Mouse (Mus musculus): Measurements from ENCODE around the gene Ccdc189. TPM values are rescaled to one million over a fixed set of nuclear protein-coding genes. Genes with fewer than 3 reads are reported as not detected.

Ccdc189 gene
- total RNA-seq, 2 experiments from 2014 or later = 1.8 to 4.5 TPM

DNA sequence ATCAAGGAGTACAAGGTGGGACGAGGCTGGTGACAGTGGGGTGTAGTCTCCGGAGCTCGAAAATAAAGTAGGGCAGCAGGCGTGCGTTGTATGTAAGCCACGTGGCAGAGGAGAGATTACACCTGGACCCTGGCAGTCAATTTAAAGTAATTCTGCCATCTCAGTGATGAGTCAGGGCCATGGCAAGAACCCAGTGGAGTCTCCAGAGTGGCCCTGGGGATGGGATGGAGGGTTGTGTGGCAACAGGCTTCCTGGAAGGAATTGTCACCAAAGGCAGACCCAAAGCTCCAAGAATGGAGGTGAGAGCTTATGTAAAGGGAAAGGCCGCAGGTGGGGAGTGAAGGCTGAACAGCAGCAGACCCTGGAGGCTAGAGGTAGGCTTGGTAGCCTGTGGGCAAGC lies 12.2 kb upstream of the Ccdc189 start:
- intact Hi-C loops (cut with DNase I; ENCODE audit: low total_unique reads) = no loop called here
- no peak for DNase-seq

DNA sequence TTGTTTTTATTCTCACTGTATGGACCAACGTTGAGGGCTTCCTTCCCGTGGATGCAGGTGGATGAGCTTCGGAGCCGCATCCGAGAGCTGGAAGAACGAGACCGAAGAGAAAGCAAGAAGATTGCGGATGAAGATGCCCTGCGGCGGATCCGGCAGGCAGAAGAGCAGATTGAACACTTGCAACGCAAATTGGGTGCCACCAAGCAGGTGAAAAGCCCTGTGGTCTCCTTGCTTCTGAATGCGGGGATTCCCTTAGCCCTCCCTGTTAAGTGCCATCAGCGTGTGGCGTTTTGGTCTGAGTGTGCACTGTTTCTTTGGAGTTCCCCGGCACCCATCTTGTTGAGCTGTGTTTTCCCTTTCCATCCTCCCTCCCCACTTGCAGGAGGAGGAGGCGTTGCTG lies 8.4 kb upstream of the Ccdc189 start:
- no peak for DNase-seq
- intact Hi-C loops (cut with DNase I; ENCODE audit: low total_unique reads) = no loop called here

DNA sequence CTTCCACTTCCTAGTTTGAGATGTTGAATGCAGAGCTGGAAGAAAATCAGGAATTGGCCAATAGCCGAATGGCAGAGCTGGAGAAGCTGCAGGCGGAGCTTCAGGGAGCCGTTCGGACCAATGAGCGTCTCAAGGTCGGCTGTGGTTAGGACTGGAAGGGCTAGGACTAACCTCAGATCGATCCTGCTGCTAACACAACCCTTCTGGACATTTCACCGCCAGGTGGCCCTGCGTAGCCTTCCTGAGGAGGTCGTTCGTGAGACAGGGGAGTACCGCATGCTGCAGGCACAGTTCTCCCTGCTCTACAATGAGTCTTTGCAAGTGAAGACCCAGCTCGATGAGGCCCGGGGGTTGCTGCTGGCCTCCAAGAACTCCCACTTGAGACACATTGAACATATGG lies 4.2 kb upstream of the Ccdc189 start:
- DNase-seq = no peak
- intact Hi-C loops (cut with DNase I; ENCODE audit: low total_unique reads) = no loop called here

DNA sequence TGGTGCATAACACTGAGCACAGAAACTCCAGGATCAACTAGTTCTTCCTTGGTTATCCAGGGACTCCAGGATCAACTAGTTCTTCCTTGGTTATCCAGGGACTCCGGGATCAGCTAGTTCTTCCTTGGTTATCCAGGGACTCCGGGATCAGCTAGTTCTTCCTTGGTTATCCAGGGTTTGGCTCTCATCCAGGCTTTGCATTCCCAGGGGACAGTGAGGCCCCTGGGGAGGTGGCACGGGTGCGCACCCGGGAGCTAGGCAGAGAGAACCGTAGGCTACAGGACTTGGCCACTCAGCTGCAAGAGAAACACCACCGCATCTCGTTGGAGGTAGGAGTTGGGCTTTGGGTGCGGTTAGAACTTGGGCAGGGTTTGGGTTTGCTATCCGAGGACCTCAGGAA lies 2.7 kb upstream of the Ccdc189 start:
- intact Hi-C loops (cut with DNase I; ENCODE audit: low total_unique reads) = no loop called here
- DNase-seq = no peak

DNA sequence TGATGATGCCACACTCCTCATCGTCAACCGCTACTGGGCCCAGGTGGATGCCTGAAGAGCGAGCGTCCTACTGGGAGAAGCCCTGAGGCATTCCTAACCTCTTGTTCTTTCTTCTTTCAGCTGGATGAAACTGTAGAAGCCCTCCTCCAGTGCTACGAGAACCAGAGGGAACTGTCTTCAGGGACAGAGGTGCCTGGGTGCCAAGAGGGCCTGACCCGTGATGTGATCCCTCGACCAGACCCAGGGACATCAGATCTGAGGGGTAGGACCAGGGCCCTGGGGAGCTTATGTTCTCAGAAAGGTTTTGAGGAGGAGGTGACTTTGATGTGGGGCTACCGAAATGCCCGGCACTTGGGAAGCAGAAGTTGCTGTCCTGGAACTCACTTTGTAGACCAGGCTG lies 1.2 kb upstream of the Ccdc189 start:
- no peak for DNase-seq
- intact Hi-C loops (cut with DNase I; ENCODE audit: low total_unique reads) = no loop called here

DNA sequence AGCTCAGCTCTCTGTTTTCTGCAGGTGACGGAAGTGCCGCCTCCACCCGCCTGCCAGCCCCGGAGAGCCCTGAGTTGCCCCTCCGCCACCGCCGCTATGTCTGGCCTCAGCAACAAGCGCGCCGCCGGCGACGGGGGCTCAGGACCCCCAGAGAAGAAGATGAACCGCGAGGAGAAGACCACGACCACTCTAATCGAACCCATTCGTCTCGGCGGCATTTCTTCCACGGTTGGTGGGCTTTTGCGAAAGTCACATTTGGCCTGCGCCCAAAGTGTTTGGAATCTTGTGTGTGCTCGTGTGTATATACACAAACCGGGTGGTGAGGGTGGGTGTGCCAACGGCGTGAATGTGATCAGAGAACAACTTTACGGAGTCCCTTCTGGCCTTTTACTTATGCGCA lies 506 bp upstream of the Ccdc189 start:
- DNase-seq = no peak
- intact Hi-C loops (cut with DNase I; ENCODE audit: low total_unique reads) = no loop called here

DNA sequence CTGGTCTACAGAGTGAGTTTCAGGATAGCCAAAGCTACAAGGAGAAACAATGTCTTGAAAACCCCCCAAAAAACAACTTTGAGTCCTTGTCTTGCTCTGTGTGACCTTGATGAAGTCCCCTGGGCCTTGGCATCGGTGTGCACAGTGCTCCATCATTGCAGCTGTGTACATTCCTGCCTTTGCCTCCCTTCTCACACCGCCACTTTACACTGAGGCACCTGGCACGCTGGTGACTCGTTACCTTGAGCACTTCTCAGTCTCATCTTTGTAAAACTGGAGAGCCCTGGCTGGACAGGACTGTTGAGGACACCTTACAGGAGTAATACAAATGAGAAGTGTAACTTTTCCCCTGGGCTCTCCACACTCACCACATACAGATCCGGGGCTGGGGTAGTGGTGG lies 1.2 kb downstream of the Ccdc189 start:
- DNase-seq = no peak
- intact Hi-C loops (cut with DNase I; ENCODE audit: low total_unique reads) = no loop called here

DNA sequence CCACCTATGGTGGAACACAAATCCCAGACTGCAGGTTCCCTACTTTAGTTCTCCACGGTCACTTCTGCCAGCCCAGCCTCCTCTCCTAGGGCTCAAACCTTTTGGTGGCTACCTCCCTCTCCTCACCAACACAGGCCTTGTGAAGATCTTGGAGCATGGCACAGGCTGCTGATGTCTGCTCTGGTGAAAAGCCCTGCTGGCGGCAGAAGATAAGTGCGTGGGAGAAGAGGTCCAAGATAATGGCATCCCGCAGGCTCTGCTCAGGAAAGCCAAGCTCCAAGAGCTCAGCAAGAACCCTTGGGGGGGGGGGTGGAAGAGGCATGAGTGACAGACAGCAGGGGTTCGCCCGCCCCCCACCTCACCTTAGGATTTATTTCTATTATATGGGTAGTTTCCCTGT lies 2.2 kb downstream of the Ccdc189 start:
- no peak for DNase-seq
- intact Hi-C loops (cut with DNase I; ENCODE audit: low total_unique reads) = no loop called here

DNA sequence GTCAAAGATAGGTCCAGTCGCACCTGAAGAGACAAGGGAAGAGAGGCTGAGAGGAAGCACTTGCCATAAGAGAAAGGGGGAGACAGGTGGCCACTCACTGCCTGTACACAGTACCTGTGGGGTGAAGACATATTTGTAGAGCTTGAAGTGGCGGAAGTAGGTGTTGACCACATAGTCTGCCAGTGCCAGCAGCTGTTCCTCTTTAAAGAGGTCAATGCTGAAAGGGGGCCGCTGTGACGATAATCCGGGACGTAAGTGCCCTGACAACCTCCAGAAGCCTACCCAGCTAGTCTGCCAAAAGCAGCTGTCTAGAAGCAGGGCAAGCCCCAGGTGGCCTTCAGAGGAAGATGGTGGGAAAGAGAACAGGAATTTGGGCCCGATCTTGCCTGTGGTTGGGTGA lies 3.4 kb downstream of the Ccdc189 start:
- intact Hi-C loops (cut with DNase I; ENCODE audit: low total_unique reads) = no loop called here

DNA sequence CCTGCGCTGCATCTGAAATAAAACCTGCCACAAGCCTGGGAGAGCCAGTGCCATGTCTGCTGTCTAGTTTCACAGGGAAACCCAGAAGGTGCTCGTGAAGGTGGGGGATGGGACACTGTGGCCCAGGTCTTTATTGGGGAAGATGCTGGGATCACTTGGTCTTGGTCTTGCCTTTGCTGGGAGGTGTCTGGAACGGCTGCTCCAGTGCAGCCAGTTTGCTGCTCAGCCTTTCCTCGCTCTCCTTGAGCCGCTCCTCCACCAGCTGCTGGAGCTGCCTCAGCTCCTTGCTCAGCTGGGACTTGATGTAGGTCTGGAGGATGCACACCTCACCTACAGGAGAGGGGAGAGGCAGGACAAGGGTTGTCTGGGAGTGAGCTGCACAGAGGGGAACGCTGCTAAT lies 5.1 kb downstream of the Ccdc189 start:
- no peak for DNase-seq
- intact Hi-C loops (cut with DNase I; ENCODE audit: low total_unique reads) = no loop called here

More for the DNA sequence above, 3.4 kb downstream of the Ccdc189 start:
- DNase-seq = no peak

DNA sequence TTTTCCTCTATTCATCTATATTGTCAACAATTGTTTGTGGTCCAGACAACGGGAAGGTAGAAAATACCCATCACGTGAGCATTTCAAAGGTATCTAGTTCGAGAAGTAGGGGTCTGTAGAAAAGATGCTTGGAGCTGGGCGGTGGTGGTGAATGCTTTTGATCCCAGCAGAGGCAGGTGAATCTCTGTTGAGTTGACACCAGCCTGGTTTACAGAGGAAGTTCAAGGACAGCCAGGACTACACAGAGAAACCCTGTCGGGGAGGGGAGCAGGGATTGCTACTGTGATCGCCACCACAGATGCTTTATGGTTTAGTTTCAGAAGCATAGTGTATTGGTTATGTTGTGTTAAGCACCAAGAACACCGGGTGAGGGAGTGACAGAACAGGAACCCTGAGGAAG lies 14.3 kb downstream of the Ccdc189 start:
- DNase-seq = no peak
- intact Hi-C loops (cut with DNase I; ENCODE audit: low total_unique reads) = no loop called here

DNA sequence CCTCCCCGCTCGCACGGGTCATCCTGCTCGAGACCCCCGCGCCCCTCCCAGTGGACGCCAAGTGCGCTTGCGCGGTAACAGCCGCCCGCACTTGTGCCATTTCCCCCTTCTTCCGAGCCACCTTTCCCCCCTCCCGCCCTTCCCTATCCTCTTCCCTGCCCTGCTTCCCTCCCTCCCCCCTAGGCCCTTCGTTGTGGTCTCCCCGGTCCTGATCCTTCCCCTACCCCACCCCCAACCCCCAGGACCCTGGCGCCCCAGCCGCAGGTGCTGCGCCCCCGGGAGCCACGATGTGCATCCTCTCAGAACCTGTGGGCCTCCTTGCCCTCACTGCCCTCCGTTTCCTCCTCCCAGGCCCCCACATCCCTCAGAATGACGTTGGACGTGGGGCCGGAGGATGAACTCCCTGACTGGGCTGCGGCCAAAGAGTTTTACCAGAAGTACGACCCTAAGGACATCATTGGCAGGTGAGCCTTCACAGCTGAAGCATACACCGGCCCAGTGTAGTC lies 14.8 kb downstream of the Ccdc189 start:
- peak; percentile 33 for DNase-seq
- intact Hi-C loops (cut with DNase I; ENCODE audit: low total_unique reads) = no loop called here

DNA sequence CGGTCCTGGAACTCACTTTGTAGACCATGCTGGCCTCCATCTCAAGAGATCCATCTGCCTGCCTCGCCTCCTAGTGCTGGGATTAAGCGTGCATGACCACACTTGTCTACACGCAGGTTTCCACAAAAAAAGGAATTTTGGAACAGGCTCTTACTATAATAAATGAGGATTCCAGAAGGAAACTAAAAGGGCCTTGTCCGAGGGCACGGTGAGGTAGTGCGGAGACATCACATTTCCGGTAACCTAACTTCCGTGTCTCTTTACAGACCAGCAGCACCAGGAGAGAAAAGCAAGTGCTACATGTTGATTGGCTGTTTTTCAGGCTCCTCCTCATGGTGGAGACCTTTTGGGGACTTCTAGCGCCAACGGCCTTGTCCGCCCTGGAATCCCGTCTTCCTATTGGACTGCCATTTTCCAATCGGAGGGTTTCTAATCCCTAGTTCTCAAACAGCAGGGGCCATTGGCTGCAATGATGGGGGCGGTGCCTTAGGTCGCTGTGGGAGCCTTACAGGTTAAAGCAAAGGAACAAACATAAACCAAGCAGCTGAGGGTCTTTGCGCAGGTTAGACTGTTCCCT lies 15.4 kb downstream of the Ccdc189 start, which contains the start of gene Phkg2:
Phkg2 (plus strand) TSS at position 446 of the 577 bp plus-strand sequence.
- DNase-seq = peak; percentile 90
- intact Hi-C loops (cut with DNase I; ENCODE audit: low total_unique reads) = no loop called here

DNA sequence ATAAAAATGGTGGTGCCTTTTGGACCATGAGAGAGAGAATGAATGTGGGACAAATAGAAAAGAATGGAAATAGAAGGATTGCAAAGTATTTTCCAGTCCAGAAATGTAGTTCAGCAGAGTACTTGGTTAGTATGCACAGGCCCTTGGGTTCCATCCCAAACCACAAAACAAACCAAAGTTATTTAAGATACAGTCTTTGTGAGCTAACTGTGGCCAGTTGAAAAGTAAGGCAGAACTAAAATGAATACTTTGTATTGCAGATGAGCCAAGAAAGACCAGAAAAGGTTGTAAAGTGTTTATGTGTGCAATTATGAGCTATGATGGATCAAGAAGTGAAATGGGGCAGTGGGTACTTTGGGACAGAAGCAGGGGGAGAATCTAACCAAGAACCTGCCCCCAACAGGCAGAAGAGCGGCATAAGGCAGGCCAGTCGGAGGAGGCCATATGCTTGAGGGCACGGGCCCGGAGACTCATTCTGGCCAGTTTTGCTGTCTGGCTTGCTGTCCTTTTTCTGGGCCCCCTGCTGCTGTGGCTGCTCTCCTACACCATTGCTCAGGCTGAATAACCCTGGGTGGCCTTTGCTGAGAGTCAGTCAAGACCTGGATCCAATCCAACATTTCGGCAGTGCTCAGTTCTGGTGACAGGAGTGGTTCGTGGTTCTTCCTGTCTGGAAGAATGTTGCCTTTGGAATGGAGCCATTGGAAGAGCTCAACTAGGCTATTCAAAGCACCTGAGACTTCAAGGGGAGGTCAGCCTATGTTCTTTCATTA lies 23.8 kb downstream of the Ccdc189 start:
- DNase-seq = no peak
- intact Hi-C loops (cut with DNase I; ENCODE audit: low total_unique reads) = no loop called here

DNA sequence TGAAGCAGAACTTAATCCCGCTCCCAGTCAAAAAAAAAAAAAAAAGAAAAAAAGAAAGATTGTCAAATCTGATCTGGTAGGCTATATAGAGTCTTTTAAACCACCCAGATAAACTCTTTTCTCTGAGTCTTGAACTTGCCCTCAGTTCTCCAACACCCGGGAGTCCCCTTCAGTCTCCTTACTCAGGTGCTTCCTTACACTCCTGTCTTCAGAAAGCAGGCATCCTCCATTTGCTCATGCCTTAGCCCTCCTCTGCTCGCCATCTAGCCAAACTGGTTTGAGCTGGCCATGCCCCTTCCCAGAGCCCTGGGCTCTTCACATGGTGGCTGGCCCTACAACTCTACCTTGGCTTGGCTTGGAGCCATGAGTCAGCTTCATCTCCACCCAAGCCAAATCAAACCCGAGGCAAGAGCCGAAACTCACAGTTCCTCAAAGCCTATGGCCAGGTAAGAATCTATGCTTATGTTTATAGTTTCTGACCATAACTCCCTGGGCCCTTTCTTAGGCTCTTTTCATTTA lies 27.0 kb downstream of the Ccdc189 start, which contains the start of gene Tmem265:
Tmem265 (plus strand) TSS at position 51 of the 519 bp plus-strand sequence.
- intact Hi-C loops (cut with DNase I; ENCODE audit: low total_unique reads) = no loop called here
- DNase-seq = no peak

DNA sequence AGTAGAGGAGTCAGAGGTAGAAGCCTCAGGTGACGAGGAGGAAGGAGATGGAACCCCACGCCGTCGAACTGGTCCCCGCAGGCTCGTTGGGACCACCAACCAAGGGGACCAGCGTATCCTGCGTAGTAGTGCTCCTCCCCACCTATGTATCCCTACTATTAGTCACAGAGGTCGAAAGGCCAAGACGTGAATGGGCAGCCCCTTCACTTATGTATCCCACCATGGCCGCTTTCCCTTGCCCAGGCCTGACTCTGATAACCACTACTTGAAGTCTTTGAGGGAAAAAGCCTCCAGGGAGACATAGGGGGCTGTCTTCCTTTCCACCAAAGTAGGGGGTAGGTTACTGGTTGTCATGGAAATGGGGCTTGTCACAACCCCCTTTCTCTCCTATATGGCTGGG lies 27.8 kb downstream of the Ccdc189 start:
- DNase-seq = no peak
- intact Hi-C loops (cut with DNase I; ENCODE audit: low total_unique reads) = no loop called here

DNA sequence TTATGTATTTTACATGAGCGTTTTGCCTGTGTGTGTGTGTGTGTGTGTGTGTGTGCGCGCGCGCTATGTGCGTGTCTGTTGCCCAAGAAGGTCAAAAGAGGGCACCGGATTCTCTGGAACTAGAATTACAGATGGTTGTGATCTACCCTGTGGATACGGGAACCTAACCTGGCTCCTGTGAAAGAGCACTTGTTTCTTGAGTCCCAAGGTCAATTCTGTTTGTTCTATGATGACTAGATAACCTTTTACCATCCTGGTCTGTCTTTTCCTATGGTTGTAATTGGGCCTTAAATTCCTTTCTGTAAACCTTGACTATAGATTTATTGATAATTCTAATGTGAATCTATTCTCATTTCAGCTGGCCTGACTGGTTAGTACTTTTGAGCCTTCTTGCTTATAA lies 36.8 kb downstream of the Ccdc189 start:
- DNase-seq = no peak
- intact Hi-C loops (cut with DNase I; ENCODE audit: low total_unique reads) = no loop called here

DNA sequence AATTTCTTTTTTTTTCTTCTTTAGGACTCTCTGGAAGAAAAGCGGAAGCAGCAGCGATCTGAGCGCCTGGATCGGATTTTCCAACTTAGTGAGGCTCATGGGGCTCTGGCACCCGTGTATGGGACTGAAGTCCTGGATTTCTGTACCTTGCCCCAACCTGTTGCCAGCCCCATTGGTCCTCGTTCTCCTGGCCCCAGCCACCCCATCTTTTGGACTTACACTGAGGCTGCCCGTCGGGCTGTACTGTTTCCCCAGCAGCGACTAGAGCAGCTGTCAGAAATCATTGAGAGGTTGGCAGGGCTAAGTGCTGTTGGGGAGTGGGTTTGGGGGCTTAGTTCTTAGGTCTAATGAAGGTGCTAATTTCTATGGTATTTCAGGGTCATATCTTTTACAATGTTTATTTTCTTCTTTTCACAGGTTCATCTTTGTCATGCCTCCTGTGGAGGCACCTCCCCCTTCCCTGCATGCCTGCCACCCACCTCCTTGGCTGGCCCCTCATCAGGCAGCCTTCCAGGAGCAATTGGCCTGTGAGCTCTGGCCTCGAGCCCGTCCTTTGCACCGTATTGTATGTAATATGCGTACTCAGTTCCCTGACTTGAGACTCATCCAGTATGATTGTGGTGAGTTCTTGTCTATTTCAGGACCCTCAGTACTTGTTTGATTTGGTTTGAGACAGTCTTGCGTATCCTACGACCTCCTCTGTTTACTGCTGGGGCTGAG lies 39.1 kb downstream of the Ccdc189 start:
- intact Hi-C loops (cut with DNase I; ENCODE audit: low total_unique reads) = no loop called here
- DNase-seq = no peak

DNA sequence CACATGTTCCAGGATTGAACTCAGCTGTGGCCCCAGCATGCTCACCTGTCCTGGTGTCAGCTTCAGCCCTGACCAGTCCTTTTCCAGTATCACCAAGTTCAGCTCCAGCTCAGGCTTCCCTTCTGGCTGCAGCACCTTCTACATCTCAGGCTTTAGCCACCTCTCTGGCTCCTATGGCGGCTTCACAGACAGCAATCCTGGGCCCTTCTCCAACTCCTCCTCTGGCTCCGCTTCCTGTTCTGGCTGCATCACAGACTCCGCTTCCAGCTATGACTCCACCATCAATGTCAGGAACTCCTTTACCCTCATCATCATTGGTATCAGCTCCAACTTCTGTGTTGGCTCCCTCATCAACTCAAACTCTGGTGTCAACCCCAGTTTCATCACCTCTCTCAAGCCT lies 46.7 kb downstream of the Ccdc189 start:
- intact Hi-C loops (cut with DNase I; ENCODE audit: low total_unique reads) = no loop called here
- DNase-seq = no peak

Data from gastrocnemius, postnatal 14 days (tissue).